Mouse (Mus musculus) hindbrain, embryonic 16.5 days (tissue): ENCODE measurements around the gene Gm11168. TPM values are rescaled to one million over a fixed set of nuclear protein-coding genes. Genes with fewer than 3 reads are reported as not detected.
"Not testable (repeated sequence)": the region's sequence is repeated elsewhere in the genome, so short reads cannot be mapped to it uniquely, and the experiment has no call there.

ENCODE experiments used
- ATAC-seq: fragments of 200-750 bp; cut with Nextera tagmentation; 2 replicates; pipeline ENCODE4 v1.8.0; 2017; ENCODE audit warnings: moderate TSS enrichment, moderate library complexity
- H3K27ac ChIP-seq: fragments of 300-500 bp; sonication (generic); 2 replicates; pipeline ENCODE4 v1.5.1; 2014; ENCODE audit warnings: low read depth, mild to moderate bottlenecking, control low read depth, low read length, moderate library complexity
- H3K27me3 ChIP-seq: fragments of 300-500 bp; sonication (generic); replicated peaks from 2 replicates; pipeline ENCODE4 v1.6.1; 2014; ENCODE audit warnings: low read length; ENCODE audit not compliant: control insufficient read depth, insufficient read depth
- H3K36me3 ChIP-seq: fragments of 300-500 bp; sonication (generic); 2 replicates; pipeline ENCODE4 v1.6.1; 2014; ENCODE audit warnings: mild to moderate bottlenecking, low read length, moderate library complexity, mixed read lengths; ENCODE audit not compliant: control insufficient read depth, insufficient read depth
- H3K4me1 ChIP-seq: fragments of 300-500 bp; sonication (generic); 2 replicates; pipeline ENCODE4 v1.6.1; 2014; ENCODE audit warnings: low read depth, low read length; ENCODE audit not compliant: control insufficient read depth, insufficient read depth
- H3K4me2 ChIP-seq: fragments of 300-500 bp; sonication (generic); 2 replicates; pipeline ENCODE4 v1.6.1; 2014; ENCODE audit warnings: mild to moderate bottlenecking, low read length, control low read depth, moderate library complexity
- H3K4me3 ChIP-seq: fragments of 300-500 bp; sonication (generic); 2 replicates; pipeline ENCODE4 v1.5.1; 2014; ENCODE audit warnings: mild to moderate bottlenecking, low read length, control low read depth, moderate library complexity
- H3K9ac ChIP-seq: fragments of 300-500 bp; sonication (generic); 2 replicates; pipeline ENCODE4 v1.6.1; 2014; ENCODE audit warnings: low read depth, mild to moderate bottlenecking, control low read depth, low read length, moderate library complexity
- H3K9me3 ChIP-seq: fragments of 300-500 bp; sonication (generic); 2 replicates; pipeline ENCODE4 v1.6.1; 2014; ENCODE audit warnings: mild to moderate bottlenecking, low read length, moderate library complexity; ENCODE audit not compliant: control insufficient read depth
- WGBS: fragments of 180-500 bp; shearing (Covaris S2); extraction: QIAGEN DNeasy Blood & Tissue Kit; methylation state at CpG from one replicate; pipeline ENCODE4 v1.1.7; 2014; 5-methylcytosine and 5-hydroxymethylcytosine counted together
- polyA plus RNA-seq: library from polyadenylated mRNA; unstranded; fragments of >200 nt; fragmentation: Nextera tagmentation; extraction: Ambion mirVana; gene quantifications from 2 replicates; pipeline ENCODE4 v1.2.1, GENCODE M21; 2015

Gene Gm11168
- polyA plus RNA-seq, 1 experiment from 2014 or later: not detected

DNA sequence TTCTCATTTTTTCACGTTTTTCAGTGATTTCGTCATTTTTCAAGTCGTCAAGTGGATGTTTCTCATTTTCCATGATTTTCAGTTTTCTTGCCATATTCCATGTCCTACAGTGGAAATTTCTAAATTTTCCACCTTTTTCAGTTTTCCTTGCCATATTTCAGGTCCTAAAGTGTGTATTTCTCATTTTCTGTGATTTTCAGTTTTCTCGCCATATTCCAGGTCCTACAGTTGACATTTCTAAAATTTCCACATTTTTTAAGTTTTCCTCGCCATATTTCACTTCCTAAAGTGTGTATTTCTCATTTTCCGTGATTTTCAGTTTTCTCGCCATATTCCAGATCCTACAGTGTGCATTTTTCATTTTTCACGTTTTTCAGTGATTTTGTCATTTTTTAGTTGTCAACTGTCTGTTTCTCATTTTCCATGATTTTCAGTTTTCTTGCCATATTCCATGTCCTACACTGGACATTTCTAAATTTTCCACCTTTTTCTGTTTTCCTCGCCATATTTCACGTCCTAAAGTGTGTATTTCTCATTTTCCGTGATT, 9.7 kb downstream of the Gm11168 start, which contains the start of gene Gm10721:
Gm10721 (plus strand) TSS at position 408 of the 547 bp plus-strand sequence.
- not testable (repeated sequence) for H3K9me3 ChIP-seq, H3K27ac ChIP-seq, H3K4me2 ChIP-seq, H3K36me3 ChIP-seq, H3K9ac ChIP-seq, H3K27me3 ChIP-seq, H3K4me1 ChIP-seq, H3K4me3 ChIP-seq
- ATAC-seq: peak; percentile 66; the same call in 1 of the 2 replicates
- WGBS: no CpG with 5 or more reads among the region's 11 CpGs

DNA sequence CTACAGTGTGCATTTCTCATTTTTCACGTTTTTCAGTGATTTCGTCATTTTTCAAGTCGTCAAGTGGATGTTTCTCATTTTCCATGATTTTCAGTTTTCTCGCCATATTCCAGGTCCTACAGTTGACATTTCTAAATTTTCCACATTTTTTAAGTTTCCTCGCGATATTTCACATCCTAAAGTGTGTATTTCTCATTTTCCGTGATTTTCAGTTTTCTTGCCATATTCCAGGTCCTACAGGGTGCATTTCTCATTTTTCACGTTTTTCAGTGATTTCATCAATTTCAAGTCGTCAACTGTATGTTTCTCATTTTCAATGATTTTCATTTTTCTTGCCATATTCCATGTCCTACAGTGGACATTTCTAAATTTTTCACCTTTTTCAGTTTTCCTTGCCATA, 12.2 kb downstream of the Gm11168 start, which contains the start of gene Gm10720:
Gm10720 (plus strand) TSS at position 301 of the 400 bp plus-strand sequence.
- not testable (repeated sequence) for H3K9ac ChIP-seq, H3K4me3 ChIP-seq, H3K4me2 ChIP-seq, H3K27me3 ChIP-seq, H3K27ac ChIP-seq, H3K36me3 ChIP-seq, H3K9me3 ChIP-seq, H3K4me1 ChIP-seq, ATAC-seq
- 58% methylated on average over 4 of the region's 9 CpGs for WGBS

DNA sequence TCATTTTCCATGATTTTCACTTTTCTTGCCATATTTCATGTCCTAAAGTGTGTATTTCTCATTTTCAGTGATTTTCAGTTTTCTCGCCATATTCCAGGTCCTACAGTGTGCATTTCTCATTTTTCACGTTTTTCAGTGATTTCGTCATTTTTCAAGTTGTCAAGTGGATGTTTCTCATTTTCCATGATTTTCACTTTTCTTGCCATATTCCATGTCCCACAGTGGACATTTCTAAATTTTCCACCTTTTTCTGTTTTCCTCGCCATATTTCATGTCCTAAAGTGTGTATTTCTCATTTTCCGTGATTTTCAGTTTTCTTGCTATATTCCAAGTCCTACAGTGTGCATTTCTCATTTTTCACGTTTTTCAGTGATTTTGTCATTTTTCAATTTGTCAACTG, 12.8 kb downstream of the Gm11168 start:
- H3K27me3 ChIP-seq, H3K27ac ChIP-seq, ATAC-seq, H3K4me3 ChIP-seq, H3K4me1 ChIP-seq, H3K4me2 ChIP-seq, H3K9ac ChIP-seq, H3K9me3 ChIP-seq, H3K36me3 ChIP-seq: not testable (repeated sequence)
- WGBS: 73% methylated on average over 4 of the region's 6 CpGs

DNA sequence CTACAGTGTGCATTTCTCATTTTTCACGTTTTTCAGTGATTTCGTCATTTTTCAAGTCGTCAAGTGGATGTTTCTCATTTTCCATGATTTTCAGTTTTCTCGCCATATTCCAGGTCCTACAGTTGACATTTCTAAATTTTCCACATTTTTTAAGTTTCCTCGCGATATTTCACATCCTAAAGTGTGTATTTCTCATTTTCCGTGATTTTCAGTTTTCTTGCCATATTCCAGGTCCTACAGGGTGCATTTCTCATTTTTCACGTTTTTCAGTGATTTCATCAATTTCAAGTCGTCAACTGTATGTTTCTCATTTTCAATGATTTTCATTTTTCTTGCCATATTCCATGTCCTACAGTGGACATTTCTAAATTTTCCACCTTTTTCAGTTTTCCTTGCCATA, 14.0 kb downstream of the Gm11168 start, which contains the start of gene Gm10719:
Gm10719 (plus strand) TSS at position 301 of the 400 bp plus-strand sequence.
- not testable (repeated sequence) for H3K9me3 ChIP-seq, H3K27ac ChIP-seq
- no CpG with 5 or more reads among the region's 9 CpGs for WGBS

GRCm38 (mm10) chr9:3018944-3019343, 15.8 kb downstream of the Gm11168 start:
- H3K4me1 ChIP-seq, H3K36me3 ChIP-seq, H3K27ac ChIP-seq, H3K9me3 ChIP-seq, H3K9ac ChIP-seq, H3K4me3 ChIP-seq, ATAC-seq, H3K4me2 ChIP-seq, H3K27me3 ChIP-seq: not testable (repeated sequence)
- WGBS: 62% methylated on average over 9 of the region's 9 CpGs

More for the DNA sequence above, 14.0 kb downstream of the Gm11168 start, which contains the start of gene Gm10719:
- not testable (repeated sequence) for H3K4me2 ChIP-seq, H3K9ac ChIP-seq, H3K4me1 ChIP-seq, H3K27me3 ChIP-seq, H3K36me3 ChIP-seq, ATAC-seq, H3K4me3 ChIP-seq

DNA sequence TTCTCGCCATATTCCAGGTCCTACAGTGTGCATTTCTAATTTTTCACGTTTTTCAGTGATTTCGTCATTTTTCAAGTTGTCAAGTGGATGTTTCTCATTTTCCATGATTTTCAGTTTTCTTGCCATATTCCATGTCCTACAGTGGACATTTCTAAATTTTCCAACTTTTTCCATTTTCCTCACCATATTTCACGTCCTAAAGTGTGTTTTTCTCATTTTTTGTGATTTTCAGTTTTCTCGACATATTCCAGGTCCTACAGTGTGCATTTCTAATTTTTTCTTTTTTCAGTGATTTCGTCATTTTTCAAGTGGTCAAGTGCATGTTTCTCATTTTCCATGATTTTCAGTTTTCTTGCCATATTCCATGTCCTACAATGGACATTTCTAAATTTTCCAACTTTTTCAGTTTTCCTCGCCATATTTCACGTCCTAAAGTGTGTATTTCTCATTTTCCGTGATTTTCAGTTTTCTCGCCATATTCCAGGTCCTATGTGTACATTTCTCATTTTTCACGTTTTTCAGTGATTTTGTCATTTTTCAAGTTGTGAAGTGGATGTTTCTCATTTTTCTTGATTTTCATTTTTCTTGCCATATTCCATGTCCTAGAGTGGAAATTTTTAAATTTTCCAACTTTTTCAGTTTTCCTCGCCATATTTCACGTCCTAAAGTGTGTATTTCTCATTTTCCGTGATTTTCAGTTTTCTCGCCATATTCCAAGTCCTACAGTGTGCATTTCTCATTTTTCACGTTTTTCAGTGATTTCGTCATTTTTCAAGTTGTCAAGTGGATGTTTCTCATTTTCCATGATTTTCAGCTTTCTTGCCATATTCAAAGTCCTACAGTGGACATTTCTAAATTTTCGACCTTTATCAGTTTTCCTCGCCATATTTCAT, 16.9 kb downstream of the Gm11168 start:
- not testable (repeated sequence) for H3K36me3 ChIP-seq, H3K9me3 ChIP-seq, H3K4me3 ChIP-seq, H3K4me1 ChIP-seq, H3K27ac ChIP-seq, H3K9ac ChIP-seq, H3K27me3 ChIP-seq, H3K4me2 ChIP-seq
- peak; percentile 69; the same call in 1 of the 2 replicates for ATAC-seq
- WGBS: 82% methylated on average over 11 of the region's 19 CpGs

GRCm38 (mm10) chr9:3022316-3023008, 19.3 kb downstream of the Gm11168 start:
- WGBS: 75% methylated on average over 9 of the region's 13 CpGs
- H3K9me3 ChIP-seq, H3K4me2 ChIP-seq, H3K36me3 ChIP-seq, H3K9ac ChIP-seq, H3K4me1 ChIP-seq, H3K27ac ChIP-seq, ATAC-seq, H3K4me3 ChIP-seq, H3K27me3 ChIP-seq: not testable (repeated sequence)

- not testable (repeated sequence) for H3K4me1 ChIP-seq, H3K27ac ChIP-seq, H3K4me2 ChIP-seq, H3K9ac ChIP-seq, H3K9me3 ChIP-seq, H3K4me3 ChIP-seq, H3K27me3 ChIP-seq, H3K36me3 ChIP-seq, ATAC-seq
- WGBS: 70% methylated on average over 9 of the region's 13 CpGs
Observed at GRCm38 (mm10) chr9:3023312-3023984, 20.3 kb downstream of the Gm11168 start, which contains the start of gene Gm10718. Gm10718 (plus strand) TSS chr9:3023547.
